19 mouse cellular contexts compared by ENCODE assay signal in the genomic region with DNA sequence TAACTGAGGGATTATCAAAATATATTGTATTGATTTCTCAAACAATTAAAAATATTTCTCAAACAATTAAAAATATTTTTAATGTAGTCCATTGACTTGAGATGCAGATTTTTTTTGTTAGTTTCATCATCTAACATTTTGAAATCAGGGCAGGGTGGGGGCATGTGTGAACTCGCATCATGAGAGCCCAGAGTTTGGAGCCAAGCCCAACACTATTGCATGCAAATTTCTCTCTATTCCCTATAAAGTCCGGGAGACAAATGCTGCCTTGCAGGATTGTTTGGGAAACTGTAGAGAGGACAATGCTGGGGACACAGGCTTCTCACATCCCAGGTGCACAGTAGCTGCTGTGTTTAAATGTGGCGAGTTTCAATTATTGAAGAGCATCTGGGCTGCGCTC. TPM values are rescaled to one million over a fixed set of nuclear protein-coding genes. Genes with fewer than 3 reads are reported as not detected.
DNase-seq lines count a peak whose midpoint lies in the region; ATAC-seq and TF ChIP-seq lines count a peak whose summit lies in the region.
"Had no signal": no experiment of that assay in that cellular context is flagged by ENCODE, and none has a peak within 500 bp of the region (broad histone marks: within the 10 kb centered on the region; RNA-seq: fewer than 3 reads in every experiment).

No protein-coding gene starts in this region.

- DNase-seq in embryonic facial prominence, embryonic 10.5 days (ENCODE audit: low spot score) = no peak
- peak; percentile 37 for DNase-seq in lung, postnatal 0 days (ENCODE audit: low spot score)
- DNase-seq in lung, postnatal 14 days = no peak
- peak; percentile 36 for DNase-seq in urinary bladder, postnatal 14 days (ENCODE audit: low spot score)
- DNase-seq in urinary bladder, adult 2 months (ENCODE audit: low spot score) = no peak
- DNase-seq in right cerebral cortex, adult 18-20 months = no peak
- DNase-seq in layer of hippocampus, adult 9-11 months = no peak
- DNase-seq: adrenal gland, adult 8-10 months; cerebellum, adult 11-12 months; cerebellum, adult 9-10 months; cerebellum, postnatal 25 days; forebrain, postnatal 0 days had no signal

- peak overlapping the region; percentile 16; the same call in 1 of the 2 replicates for H3K27ac ChIP-seq in embryonic facial prominence, embryonic 13.5 days
- H3K27ac ChIP-seq in embryonic facial prominence, embryonic 10.5 days (replicated peaks) = no peak overlapping the region
- no peak overlapping the region for H3K27ac ChIP-seq in lung, postnatal 0 days (ENCODE audit: low read length)
- H3K27ac ChIP-seq: forebrain, embryonic 12.5 days; hindbrain, embryonic 10.5 days; hindbrain, embryonic 14.5 days; intestine, embryonic 15.5 days had no signal

- no peaks in the 10 kb centered on the region for H3K36me3 ChIP-seq in embryonic facial prominence, embryonic 13.5 days
- H3K36me3 ChIP-seq in embryonic facial prominence, embryonic 10.5 days (replicated peaks) = no peaks in the 10 kb centered on the region
- no peaks in the 10 kb centered on the region for H3K36me3 ChIP-seq in lung, postnatal 0 days (ENCODE audit: insufficient read depth, low read length)
- H3K36me3 ChIP-seq: forebrain, embryonic 12.5 days; heart, embryonic 12.5 days; hindbrain, embryonic 10.5 days; intestine, embryonic 15.5 days had no signal

- no peak overlapping the region for H3K4me3 ChIP-seq in embryonic facial prominence, embryonic 13.5 days
- no peak overlapping the region for H3K4me3 ChIP-seq in embryonic facial prominence, embryonic 10.5 days
- H3K4me3 ChIP-seq in lung, postnatal 0 days (ENCODE audit: low read depth, low read length) = no peak overlapping the region
- H3K4me3 ChIP-seq: forebrain, embryonic 12.5 days; heart, embryonic 12.5 days; hindbrain, embryonic 10.5 days; intestine, embryonic 15.5 days had no signal

- H3K9ac ChIP-seq in embryonic facial prominence, embryonic 13.5 days = no peak overlapping the region
- H3K9ac ChIP-seq in lung, postnatal 0 days (replicated peaks; ENCODE audit: low read depth) = no peak overlapping the region
- H3K9ac ChIP-seq: forebrain, embryonic 12.5 days; forebrain, postnatal 0 days; heart, embryonic 12.5 days; hindbrain, embryonic 14.5 days; intestine, embryonic 15.5 days had no signal

- H3K4me1 ChIP-seq in embryonic facial prominence, embryonic 13.5 days = peaks cover 6% of the 10 kb centered on the region
- H3K4me1 ChIP-seq in embryonic facial prominence, embryonic 10.5 days = peaks cover 7% of the 10 kb centered on the region
- no peaks in the 10 kb centered on the region for H3K4me1 ChIP-seq in lung, postnatal 0 days (ENCODE audit: insufficient read depth, low read depth, low read length)
- H3K4me1 ChIP-seq: intestine, embryonic 15.5 days had no signal

- no peak for ATAC-seq in embryonic facial prominence, embryonic 13.5 days (ENCODE audit: insufficient number of reproducible peaks, insufficient read depth, low FRiP score, low TSS enrichment, low read depth)
- ATAC-seq in lung, postnatal 0 days = no peak
- ATAC-seq: forebrain, postnatal 0 days had no signal

- H3K9me3 ChIP-seq in embryonic facial prominence, embryonic 13.5 days = no peaks in the 10 kb centered on the region
- H3K9me3 ChIP-seq in embryonic facial prominence, embryonic 10.5 days = no peaks in the 10 kb centered on the region
- H3K9me3 ChIP-seq in lung, postnatal 0 days (ENCODE audit: low read length) = no peaks in the 10 kb centered on the region
- H3K9me3 ChIP-seq: forebrain, embryonic 12.5 days; heart, embryonic 12.5 days; hindbrain, embryonic 10.5 days; intestine, embryonic 15.5 days had no signal

- H3K4me2 ChIP-seq in embryonic facial prominence, embryonic 13.5 days = no peak overlapping the region
- H3K4me2 ChIP-seq in lung, postnatal 0 days (replicated peaks; ENCODE audit: low read depth, low read length) = no peak overlapping the region
- H3K4me2 ChIP-seq: forebrain, embryonic 12.5 days; heart, embryonic 12.5 days; hindbrain, embryonic 14.5 days; intestine, embryonic 15.5 days had no signal

- 71% methylated on average over 4 of the region's 4 CpGs for WGBS in embryonic facial prominence, embryonic 13.5 days
- WGBS in embryonic facial prominence, embryonic 10.5 days = 80% methylated on average over 4 of the region's 4 CpGs
- 56% methylated on average over 4 of the region's 4 CpGs for WGBS in lung, postnatal 0 days

- TF ChIP-seq CTCF in lung, postnatal 0 days (IDR thresholded peaks at IDR 0.05) = no peak

- TF ChIP-seq EP300 in lung, postnatal 0 days (IDR thresholded peaks at IDR 0.05) = no peak

- peaks cover 11% of the 10 kb centered on the region for H3K27me3 ChIP-seq in embryonic facial prominence, embryonic 13.5 days
- peaks cover 13% of the 10 kb centered on the region for H3K27me3 ChIP-seq in embryonic facial prominence, embryonic 10.5 days (replicated peaks; ENCODE audit: low read depth, poor library complexity, severe bottlenecking)
- no peaks in the 10 kb centered on the region for H3K27me3 ChIP-seq in lung, postnatal 0 days (replicated peaks; ENCODE audit: insufficient read depth, low read length)
- H3K27me3 ChIP-seq: CH12.LX; heart, embryonic 12.5 days had no signal

RNA-seq across cellular contexts. Expression of a gene that starts 23.4 kb away (rescaled TPM):
- 223 and 238 TPM in 2 replicates for polyA plus RNA-seq in embryonic facial prominence, embryonic 13.5 days (2015; fragmentation: Nextera tagmentation; extraction: Ambion mirVana)
- polyA plus RNA-seq in embryonic facial prominence, embryonic 10.5 days (2016; fragmentation: Nextera tagmentation; extraction: Ambion mirVana) = 114 and 116 TPM in 2 replicates
- 60.1 and 62.4 TPM in 2 replicates for polyA plus RNA-seq in lung, postnatal 0 days (2015; fragmentation: Nextera tagmentation; extraction: Ambion mirVana)
- polyA plus RNA-seq in urinary bladder, adult 2 months (2012; rRNA removed) = 88.3 and 93.4 TPM in 2 replicates

Comparison
In these comparisons a context has a peak if more than half of its experiments do, and no peak if none do; other contexts are left out.
1. DNase-seq: peak in lung, postnatal 0 days (single experiment) and urinary bladder, postnatal 14 days (single experiment); none in embryonic facial prominence, embryonic 10.5 days (single experiment), lung, postnatal 14 days (single experiment), urinary bladder, adult 2 months (single experiment), right cerebral cortex, adult 18-20 months (single experiment) and layer of hippocampus, adult 9-11 months (single experiment).